Mouse (Mus musculus): Measurements from ENCODE around the gene Ezh1. TPM values are rescaled to one million over a fixed set of nuclear protein-coding genes. Genes with fewer than 3 reads are reported as not detected.

Gene Ezh1
- polyA plus RNA-seq, 1 experiment from 2014 or later, result 10.2 TPM

- Histone ChIP-seq H3K36me3 (ENCODE audit: control insufficient read depth, insufficient read depth, low read length) (0 out of 2 replicates have a peak, but pooled peaks cover 2% of the 10 kb centered on the region), H3K4me2 (peak overlapping the region; percentile 91), H3K9ac (ENCODE audit: low read depth, low read length) (peak overlapping the region; percentile 82), H3K4me1 (ENCODE audit: control insufficient read depth, insufficient read depth, low read length) (0 out of 2 replicates have a peak, but pooled peaks cover 2% of the 10 kb centered on the region), H3K4me3 (ENCODE audit: low read depth, low read length) (peak overlapping the region; percentile 90), H3K9me3 (replicated peaks; ENCODE audit: control insufficient read depth, low read length) (no peaks in the 10 kb centered on the region), H3K27me3 (ENCODE audit: control insufficient read depth, insufficient read depth, low read length) (0 out of 2 replicates have a peak, but pooled peaks cover 4% of the 10 kb centered on the region), H3K27ac (ENCODE audit: low read depth, low read length) (peak overlapping the region; percentile 23; the same call in 1 of the 2 replicates)
- no peak; the same call in 1 of the 2 replicates for ATAC-seq (replicated peaks; ENCODE audit: insufficient number of reproducible peaks, low FRiP score, low TSS enrichment)
- WGBS (ENCODE audit: insufficient replicate concordance), result 18% methylated on average over 25 of the region's 25 CpGs
These were observed 765 bp downstream of the Ezh1 start for GRCm38 (mm10) chr11:101225331-101226064.

GRCm38 (mm10) chr11:101224337-101224736 is 1.9 kb downstream of the Ezh1 start:
- Histone ChIP-seq H3K27ac (ENCODE audit: low read depth, low read length) (no peak overlapping the region), H3K27me3 (ENCODE audit: control insufficient read depth, insufficient read depth, low read length) (no peaks in the 10 kb centered on the region), H3K4me2 (no peak overlapping the region), H3K9me3 (replicated peaks; ENCODE audit: control insufficient read depth, low read length) (no peaks in the 10 kb centered on the region), H3K9ac (ENCODE audit: low read depth, low read length) (no peak overlapping the region), H3K4me3 (ENCODE audit: low read depth, low read length) (no peak overlapping the region), H3K36me3 (ENCODE audit: control insufficient read depth, insufficient read depth, low read length) (0 out of 2 replicates have a peak, but pooled peaks cover 2% of the 10 kb centered on the region), H3K4me1 (ENCODE audit: control insufficient read depth, insufficient read depth, low read length) (0 out of 2 replicates have a peak, but pooled peaks cover 2% of the 10 kb centered on the region)
- WGBS (ENCODE audit: insufficient replicate concordance), result 75% methylated on average over 3 of the region's 3 CpGs
- ATAC-seq (replicated peaks; ENCODE audit: insufficient number of reproducible peaks, low FRiP score, low TSS enrichment), result no peak

GRCm38 (mm10) chr11:101221306-101221986 is 4.8 kb downstream of the Ezh1 start:
- 0 out of 2 replicates have a peak, but pooled peaks cover 2% of the 10 kb centered on the region for H3K4me1 ChIP-seq (ENCODE audit: control insufficient read depth, insufficient read depth, low read length)
- H3K36me3 ChIP-seq (ENCODE audit: control insufficient read depth, insufficient read depth, low read length), result 0 out of 2 replicates have a peak, but pooled peaks cover 2% of the 10 kb centered on the region
- no peak overlapping the region for H3K4me2 ChIP-seq
- ATAC-seq (replicated peaks; ENCODE audit: insufficient number of reproducible peaks, low FRiP score, low TSS enrichment), result no peak
- WGBS (ENCODE audit: insufficient replicate concordance), result 87% methylated on average over 8 of the region's 8 CpGs
- H3K27ac ChIP-seq (ENCODE audit: low read depth, low read length), result no peak overlapping the region
- H3K27me3 ChIP-seq (ENCODE audit: control insufficient read depth, insufficient read depth, low read length), result no peaks in the 10 kb centered on the region
- no peak overlapping the region for H3K9ac ChIP-seq (ENCODE audit: low read depth, low read length)
- H3K9me3 ChIP-seq (replicated peaks; ENCODE audit: control insufficient read depth, low read length), result no peaks in the 10 kb centered on the region
- no peak overlapping the region for H3K4me3 ChIP-seq (ENCODE audit: low read depth, low read length)

- H3K9me3 ChIP-seq (replicated peaks; ENCODE audit: control insufficient read depth, low read length), result no peaks in the 10 kb centered on the region
- H3K4me3 ChIP-seq (ENCODE audit: low read depth, low read length), result no peak overlapping the region
- H3K36me3 ChIP-seq (ENCODE audit: control insufficient read depth, insufficient read depth, low read length), result 0 out of 2 replicates have a peak, but pooled peaks cover 2% of the 10 kb centered on the region
- H3K9ac ChIP-seq (ENCODE audit: low read depth, low read length), result no peak overlapping the region
- WGBS (ENCODE audit: insufficient replicate concordance), result 44% methylated on average over 2 of the region's 2 CpGs
- no peak for ATAC-seq (replicated peaks; ENCODE audit: insufficient number of reproducible peaks, low FRiP score, low TSS enrichment)
- 0 out of 2 replicates have a peak, but pooled peaks cover 2% of the 10 kb centered on the region for H3K4me1 ChIP-seq (ENCODE audit: control insufficient read depth, insufficient read depth, low read length)
- H3K27me3 ChIP-seq (ENCODE audit: control insufficient read depth, insufficient read depth, low read length), result no peaks in the 10 kb centered on the region
- 0 out of 2 replicates have a peak overlapping the region, but pooled peaks have one; percentile 55 for H3K27ac ChIP-seq (ENCODE audit: low read depth, low read length)
- no peak overlapping the region for H3K4me2 ChIP-seq
These were observed 5.4 kb downstream of the Ezh1 start for GRCm38 (mm10) chr11:101220853-101221252.

- Histone ChIP-seq H3K27me3 (ENCODE audit: control insufficient read depth, insufficient read depth, low read length) (no peaks in the 10 kb centered on the region), H3K27ac (ENCODE audit: low read depth, low read length) (no peak overlapping the region), H3K4me1 (ENCODE audit: control insufficient read depth, insufficient read depth, low read length) (no peaks in the 10 kb centered on the region), H3K9ac (ENCODE audit: low read depth, low read length) (no peak overlapping the region), H3K36me3 (ENCODE audit: control insufficient read depth, insufficient read depth, low read length) (peaks cover 9% of the 10 kb centered on the region), H3K4me3 (ENCODE audit: low read depth, low read length) (no peak overlapping the region), H3K9me3 (replicated peaks; ENCODE audit: control insufficient read depth, low read length) (no peaks in the 10 kb centered on the region), H3K4me2 (no peak overlapping the region)
- 76% methylated on average over 10 of the region's 10 CpGs for WGBS (ENCODE audit: insufficient replicate concordance)
- no peak for ATAC-seq (replicated peaks; ENCODE audit: insufficient number of reproducible peaks, low FRiP score, low TSS enrichment)
These were observed 7.7 kb downstream of the Ezh1 start for GRCm38 (mm10) chr11:101218436-101219055.

- no peak for ATAC-seq (replicated peaks; ENCODE audit: insufficient number of reproducible peaks, low FRiP score, low TSS enrichment)
- Histone ChIP-seq H3K27ac (ENCODE audit: low read depth, low read length) (no peak overlapping the region), H3K27me3 (ENCODE audit: control insufficient read depth, insufficient read depth, low read length) (no peaks in the 10 kb centered on the region), H3K4me3 (ENCODE audit: low read depth, low read length) (no peak overlapping the region), H3K4me1 (ENCODE audit: control insufficient read depth, insufficient read depth, low read length) (no peaks in the 10 kb centered on the region), H3K36me3 (ENCODE audit: control insufficient read depth, insufficient read depth, low read length) (peaks cover 9% of the 10 kb centered on the region), H3K9me3 (replicated peaks; ENCODE audit: control insufficient read depth, low read length) (no peaks in the 10 kb centered on the region), H3K4me2 (no peak overlapping the region), H3K9ac (ENCODE audit: low read depth, low read length) (no peak overlapping the region)
- 85% methylated on average over 5 of the region's 5 CpGs for WGBS (ENCODE audit: insufficient replicate concordance)
These were observed 9.3 kb downstream of the Ezh1 start for GRCm38 (mm10) chr11:101216936-101217335.

GRCm38 (mm10) chr11:101211970-101212369 is 14.3 kb downstream of the Ezh1 start:
- Histone ChIP-seq H3K4me2 (no peak overlapping the region), H3K36me3 (ENCODE audit: control insufficient read depth, insufficient read depth, low read length) (peaks cover 16% of the 10 kb centered on the region), H3K4me1 (ENCODE audit: control insufficient read depth, insufficient read depth, low read length) (no peaks in the 10 kb centered on the region), H3K4me3 (ENCODE audit: low read depth, low read length) (no peak overlapping the region), H3K27me3 (ENCODE audit: control insufficient read depth, insufficient read depth, low read length) (no peaks in the 10 kb centered on the region), H3K9me3 (replicated peaks; ENCODE audit: control insufficient read depth, low read length) (no peaks in the 10 kb centered on the region), H3K9ac (ENCODE audit: low read depth, low read length) (no peak overlapping the region), H3K27ac (ENCODE audit: low read depth, low read length) (no peak overlapping the region)
- no peak for ATAC-seq (replicated peaks; ENCODE audit: insufficient number of reproducible peaks, low FRiP score, low TSS enrichment)
- 35% methylated on average over 3 of the region's 3 CpGs for WGBS (ENCODE audit: insufficient replicate concordance)

GRCm38 (mm10) chr11:101200986-101201385 is 25.3 kb downstream of the Ezh1 start:
- no peaks in the 10 kb centered on the region for H3K27me3 ChIP-seq (ENCODE audit: control insufficient read depth, insufficient read depth, low read length)
- no peak overlapping the region for H3K4me3 ChIP-seq (ENCODE audit: low read depth, low read length)
- 33% methylated on average over 7 of the region's 7 CpGs for WGBS (ENCODE audit: insufficient replicate concordance)
- peaks cover 18% of the 10 kb centered on the region for H3K36me3 ChIP-seq (ENCODE audit: control insufficient read depth, insufficient read depth, low read length)
- ATAC-seq (replicated peaks; ENCODE audit: insufficient number of reproducible peaks, low FRiP score, low TSS enrichment), result no peak
- no peak overlapping the region for H3K9ac ChIP-seq (ENCODE audit: low read depth, low read length)
- no peak overlapping the region for H3K4me2 ChIP-seq
- no peak overlapping the region for H3K27ac ChIP-seq (ENCODE audit: low read depth, low read length)
- no peaks in the 10 kb centered on the region for H3K4me1 ChIP-seq (ENCODE audit: control insufficient read depth, insufficient read depth, low read length)
- H3K9me3 ChIP-seq (replicated peaks; ENCODE audit: control insufficient read depth, low read length), result no peaks in the 10 kb centered on the region

All from heart, embryonic 11.5 days (tissue).